Mouse (Mus musculus) lung, postnatal 0 days (tissue): ENCODE measurements around the gene Map3k13.

Source experiments
- CTCF ChIP-seq: IDR thresholded peaks from 2 replicates; pipeline ENCODE4 v1.5.1; 2016; ENCODE audit warnings: antibody characterized with exemption, mild to moderate bottlenecking
- EP300 ChIP-seq: IDR thresholded peaks from 2 replicates; pipeline ENCODE4 v1.6.1; 2016; ENCODE audit warnings: antibody characterized with exemption, mild to moderate bottlenecking, control low read depth

DNA sequence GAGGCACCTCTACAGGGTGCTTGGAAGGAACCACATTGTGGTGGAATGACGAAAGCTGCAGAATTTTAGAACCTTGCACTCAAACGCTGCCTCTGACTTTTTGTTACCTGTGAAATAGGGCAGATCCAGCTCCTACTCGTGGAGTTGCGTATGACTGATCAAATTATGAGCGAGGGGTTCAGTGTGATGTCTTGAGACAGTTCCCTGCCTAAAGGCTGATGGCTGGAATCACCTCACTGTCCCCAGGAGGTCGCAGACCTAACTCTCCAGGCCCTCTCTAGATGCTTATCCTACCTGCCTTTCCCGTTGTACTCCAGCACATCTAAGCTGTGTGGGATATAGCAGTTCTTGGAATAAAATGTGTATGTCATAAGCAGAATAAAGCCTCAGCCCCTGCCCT is 111.8 kb downstream of the Map3k13 start:
- TF ChIP-seq CTCF: no peak
- no peak for TF ChIP-seq EP300
